Mouse (Mus musculus) T-helper 2 cell (primary cell): Measurements from ENCODE around the gene Cebpzos.

Experiments
- in situ Hi-C: fragments of 300-600 bp; cut with MboI, MseI; formaldehyde crosslinking; loops from one replicate; pipeline ENCODE4 v1.15.1; 2025; ENCODE audit warnings: high pct_unique_total_duplicates

Gene Cebpzos

DNA sequence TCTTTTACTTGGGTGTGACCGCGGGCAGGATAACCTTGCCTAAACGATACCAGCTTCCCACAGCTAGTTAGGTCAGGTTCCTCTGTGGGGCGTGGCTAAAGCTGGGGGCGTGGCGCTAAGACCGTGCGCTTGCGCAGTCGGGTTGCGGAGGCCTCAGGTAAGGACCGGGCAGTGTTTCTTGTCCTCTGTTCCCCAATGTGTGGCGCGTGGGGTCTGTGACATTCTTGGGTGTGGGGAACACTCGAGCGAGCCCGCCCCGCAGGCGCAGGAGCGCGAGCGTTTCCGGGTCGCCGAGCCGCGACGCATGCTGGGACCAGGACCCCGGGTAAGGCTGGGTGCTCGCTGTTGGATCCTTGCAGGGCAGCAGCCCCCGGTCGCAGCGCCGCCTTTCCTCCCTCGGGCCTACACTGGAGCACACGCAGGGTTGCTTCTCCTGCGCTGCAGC lies at the start of gene Cebpzos:
Gene Cebpzos, plus strand, starts transcription at position 132 of the 445 bp plus-strand sequence.
- in situ Hi-C loops: loop anchor here (5.0 to 25.0 kb wide), 2 partner anchors 79 to 1271 kb away; partner anchors contain the start of genes Gpatch11 and Heatr5b

DNA sequence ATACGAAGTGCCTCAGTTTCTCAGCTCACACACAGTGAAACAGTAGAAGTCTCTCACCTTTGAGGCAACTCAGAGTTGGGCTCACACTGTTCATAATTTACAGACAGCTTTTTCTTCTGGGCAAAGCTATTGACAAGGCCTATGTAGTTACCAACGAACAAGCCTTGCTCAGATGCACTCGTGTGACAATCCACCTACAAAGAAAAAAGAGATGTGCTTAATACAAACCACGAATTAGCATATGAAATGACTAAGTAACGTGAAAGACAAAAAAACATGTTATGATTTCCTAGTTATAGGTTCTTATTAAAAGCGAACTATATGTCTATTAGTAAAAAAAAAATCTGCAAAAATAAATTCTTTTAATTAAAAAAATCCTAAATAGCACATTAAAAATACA lies 42.4 kb upstream of the Cebpzos start:
- in situ Hi-C loops: no loop called here

GRCm38 (mm10) chr17:78881878-78882304 lies 34.4 kb upstream of the Cebpzos start:
- in situ Hi-C loops: no loop called here

DNA sequence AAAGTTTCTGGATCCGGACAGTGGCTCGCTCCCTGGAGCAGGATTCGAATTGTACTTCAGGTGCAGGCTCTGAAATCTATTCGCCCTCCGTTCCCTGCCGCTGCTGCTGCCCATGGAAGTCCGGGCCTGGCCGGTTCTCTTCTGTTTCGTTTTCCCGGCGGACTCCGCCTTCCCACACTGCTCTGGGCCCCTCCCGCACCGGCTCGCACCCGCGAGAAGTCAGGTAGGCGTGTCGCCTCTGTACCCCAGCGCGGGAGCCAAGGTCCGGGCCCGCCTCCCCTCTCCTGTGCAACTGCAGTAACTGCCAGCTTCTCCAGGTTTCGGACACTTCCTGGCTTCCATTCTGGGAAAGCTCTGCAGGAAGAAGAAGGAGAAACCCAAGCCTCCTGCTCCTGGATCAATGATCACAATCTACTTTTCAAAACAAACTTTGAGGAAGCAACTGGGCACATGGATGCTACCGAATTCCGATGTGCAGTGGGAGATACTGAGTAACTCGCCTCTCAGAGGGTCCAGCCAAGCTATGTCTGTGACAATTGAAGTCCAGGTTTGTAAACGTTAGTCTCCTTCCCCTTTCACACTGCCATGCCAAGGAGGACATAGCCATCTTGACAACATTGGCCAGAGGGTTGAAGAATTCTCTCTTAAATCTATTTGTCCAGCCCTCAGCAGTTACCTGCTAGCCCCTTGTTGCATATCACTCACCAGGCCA lies 33.7 kb upstream of the Cebpzos start, which contains the start of gene Eif2ak2:
Gene Eif2ak2, minus strand, starts transcription at position 173 of the 712 bp plus-strand sequence.
- in situ Hi-C loops: no loop called here

DNA sequence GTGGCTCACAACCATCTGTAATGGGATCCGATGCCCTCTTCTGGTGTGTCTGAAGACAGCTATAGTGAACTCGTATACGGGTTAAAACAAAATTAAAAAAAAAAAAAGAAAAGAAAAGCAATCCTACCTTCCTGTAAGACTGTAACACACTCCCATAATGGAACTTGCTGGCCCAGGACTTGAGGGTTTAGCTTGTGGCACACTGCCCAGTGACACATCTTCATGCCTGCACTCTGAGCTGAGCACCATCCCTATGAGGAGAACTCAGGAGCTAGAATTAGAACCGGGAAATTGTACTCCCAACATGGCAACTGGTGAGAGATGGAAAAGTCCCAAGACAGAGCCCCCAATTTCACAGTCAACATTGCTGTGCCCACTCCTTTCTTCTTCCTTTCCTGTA lies 33.0 kb upstream of the Cebpzos start:
- in situ Hi-C loops: no loop called here

DNA sequence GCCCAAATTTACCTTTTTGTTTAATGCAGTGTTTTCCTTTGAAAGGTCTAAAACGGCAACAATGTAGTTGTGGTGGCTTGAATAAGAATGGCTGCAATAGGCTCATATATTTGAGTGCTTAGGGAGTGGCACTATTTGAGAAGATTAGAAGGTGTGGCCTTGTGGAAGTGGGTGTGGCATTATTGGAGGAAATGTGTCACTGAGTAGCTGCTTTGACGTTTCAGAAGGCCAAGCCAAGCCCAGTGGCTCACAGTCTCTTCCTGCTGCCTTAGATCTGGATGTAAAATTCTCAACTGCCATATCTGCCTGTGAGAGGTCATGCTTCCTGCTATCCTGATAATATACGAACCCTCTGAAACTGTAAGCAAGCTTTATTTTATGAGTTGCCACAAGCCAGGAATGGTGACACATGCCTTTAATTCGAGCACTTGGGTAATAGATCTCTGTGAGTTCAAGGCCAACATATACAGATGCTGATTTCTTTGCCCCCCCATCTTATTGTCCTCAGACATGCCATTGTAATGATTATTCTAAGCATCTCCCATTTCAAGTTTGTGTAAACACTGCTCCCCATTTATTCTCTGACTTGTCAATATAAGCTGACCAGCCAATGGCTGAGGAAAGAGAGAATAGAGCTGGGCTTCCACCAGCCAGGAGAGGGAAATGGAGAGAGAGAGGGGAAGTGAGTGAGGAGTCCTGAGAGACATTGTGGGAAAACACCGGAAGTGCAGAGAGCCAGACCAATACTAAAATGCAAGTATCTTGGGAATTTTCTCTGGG lies 30.8 kb upstream of the Cebpzos start:
- in situ Hi-C loops: no loop called here

DNA sequence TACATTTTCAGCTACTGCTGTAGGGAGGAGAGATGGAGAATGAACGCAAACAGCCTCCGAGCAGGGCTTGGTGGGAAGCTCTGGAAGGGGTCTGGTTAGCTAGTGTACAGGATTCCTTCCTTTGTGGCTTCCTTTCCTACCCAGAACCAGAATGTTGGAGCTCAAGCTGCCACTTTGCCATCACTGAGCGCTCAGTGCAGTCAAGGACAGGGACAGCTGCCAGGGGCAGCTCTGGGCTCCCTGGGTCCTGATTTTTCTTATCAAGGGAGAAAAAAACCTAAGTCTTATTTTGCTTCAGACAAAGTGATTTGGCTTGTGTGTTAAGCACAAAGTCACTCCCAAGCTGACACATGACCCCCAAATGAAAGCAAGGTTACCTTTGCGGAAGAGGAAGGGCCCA lies 27.7 kb upstream of the Cebpzos start:
- in situ Hi-C loops: no loop called here

GRCm38 (mm10) chr17:78889184-78889583 lies 27.1 kb upstream of the Cebpzos start:
- in situ Hi-C loops: no loop called here

GRCm38 (mm10) chr17:78891020-78891419 lies 25.3 kb upstream of the Cebpzos start:
- in situ Hi-C loops: loop anchor here (10.0 kb wide), 1 partner anchor 574 kb away; no protein-coding TSS in a partner anchor

DNA sequence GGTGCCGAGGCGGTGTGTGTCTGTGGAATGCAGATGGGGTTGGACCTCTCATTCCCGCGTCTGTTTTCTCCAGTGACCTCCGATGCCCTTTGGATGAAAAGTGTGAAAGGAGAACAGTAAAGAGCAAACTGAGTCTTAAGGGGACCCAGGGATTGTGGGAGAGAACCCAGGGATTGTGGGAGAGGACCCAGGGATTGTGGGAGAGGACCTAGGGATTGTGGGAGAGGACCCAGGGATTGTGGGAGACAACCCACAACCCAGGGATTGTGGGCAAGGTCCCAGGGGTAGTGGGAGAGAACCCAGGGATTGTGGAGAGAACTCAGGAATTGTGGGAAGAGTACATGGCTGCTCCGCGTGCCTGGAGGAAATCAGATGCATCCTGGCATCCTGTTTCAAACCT lies 21.3 kb upstream of the Cebpzos start:
- in situ Hi-C loops: loop anchor here (10.0 kb wide), 1 partner anchor 570 kb away; no protein-coding TSS in a partner anchor

DNA sequence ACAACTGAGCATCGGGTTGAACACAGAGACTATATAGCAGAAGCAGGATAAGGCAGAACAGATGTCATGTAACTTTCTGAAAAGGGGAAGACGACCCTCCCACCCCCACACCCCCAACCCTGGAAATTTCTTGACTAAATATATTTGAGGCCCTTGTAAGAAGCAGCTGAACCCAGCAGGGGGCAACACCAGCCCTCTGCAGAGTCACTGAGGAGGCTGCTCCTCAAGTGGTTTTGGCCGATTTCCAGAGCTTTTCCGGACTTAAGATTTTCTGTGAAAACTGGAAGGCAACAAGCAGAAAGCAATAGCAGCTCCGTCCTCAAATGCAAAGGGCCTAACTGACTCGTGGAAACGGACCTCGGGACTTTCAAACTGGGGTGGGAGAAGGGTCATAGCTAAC lies 20.9 kb upstream of the Cebpzos start:
- in situ Hi-C loops: loop anchor here (10.0 kb wide), 1 partner anchor 569 kb away; no protein-coding TSS in a partner anchor

DNA sequence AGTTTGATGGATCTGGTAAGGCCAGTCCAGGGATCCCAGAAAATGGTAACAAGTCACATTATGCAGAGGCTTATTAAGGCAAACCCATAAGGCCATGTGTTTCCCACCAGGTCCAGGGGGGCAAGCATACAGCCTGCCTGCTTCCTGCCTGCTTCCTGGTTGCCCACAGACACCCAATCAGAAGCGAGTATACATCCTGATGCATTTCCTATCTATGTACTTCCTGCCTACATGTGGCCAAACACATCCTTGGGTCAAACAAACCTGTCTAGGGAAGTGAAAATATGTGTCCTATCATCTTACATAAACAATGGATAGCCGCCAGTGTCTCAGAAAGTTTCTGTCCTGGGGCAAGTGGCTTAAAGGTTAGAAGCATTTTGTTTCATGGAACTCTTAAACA lies 13.1 kb upstream of the Cebpzos start:
- in situ Hi-C loops: loop anchor here (25.0 kb wide), 1 partner anchor 1284 kb away; no protein-coding TSS in a partner anchor

DNA sequence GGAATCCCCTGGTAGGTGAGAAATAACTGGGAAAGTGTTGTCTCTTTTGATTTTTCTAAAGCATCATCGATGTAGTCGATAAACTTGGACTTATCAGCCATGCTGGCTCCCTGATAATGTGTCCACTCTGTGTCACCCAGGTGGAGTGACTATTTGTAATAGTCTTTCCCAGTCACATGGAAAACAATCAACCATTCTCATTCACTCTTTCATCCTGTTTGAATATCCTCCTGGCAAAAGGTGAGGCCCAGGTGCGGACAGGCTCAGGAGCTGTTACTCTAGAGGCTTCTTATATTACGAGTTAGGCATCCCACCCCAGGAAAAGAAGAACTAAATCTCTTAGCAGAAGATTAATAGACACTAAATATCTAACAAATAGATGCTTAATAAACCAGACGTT lies 9.4 kb upstream of the Cebpzos start, which contains the start of gene Sult6b1:
Gene Sult6b1, minus strand, starts transcription at position 101 of the 400 bp plus-strand sequence.
- in situ Hi-C loops: loop anchor here (25.0 kb wide), 1 partner anchor 1280 kb away; no protein-coding TSS in a partner anchor

GRCm38 (mm10) chr17:78909374-78909773 lies 6.9 kb upstream of the Cebpzos start:
- in situ Hi-C loops: loop anchor here (25.0 kb wide), 1 partner anchor 1278 kb away; no protein-coding TSS in a partner anchor

- in situ Hi-C loops: loop anchor here (25.0 kb wide), 1 partner anchor 1274 kb away; no protein-coding TSS in a partner anchor
Measured at GRCm38 (mm10) chr17:78912861-78913281, 3.4 kb upstream of the Cebpzos start.

GRCm38 (mm10) chr17:78913921-78914320 lies 2.4 kb upstream of the Cebpzos start:
- in situ Hi-C loops: loop anchor here (25.0 kb wide), 1 partner anchor 1273 kb away; no protein-coding TSS in a partner anchor

DNA sequence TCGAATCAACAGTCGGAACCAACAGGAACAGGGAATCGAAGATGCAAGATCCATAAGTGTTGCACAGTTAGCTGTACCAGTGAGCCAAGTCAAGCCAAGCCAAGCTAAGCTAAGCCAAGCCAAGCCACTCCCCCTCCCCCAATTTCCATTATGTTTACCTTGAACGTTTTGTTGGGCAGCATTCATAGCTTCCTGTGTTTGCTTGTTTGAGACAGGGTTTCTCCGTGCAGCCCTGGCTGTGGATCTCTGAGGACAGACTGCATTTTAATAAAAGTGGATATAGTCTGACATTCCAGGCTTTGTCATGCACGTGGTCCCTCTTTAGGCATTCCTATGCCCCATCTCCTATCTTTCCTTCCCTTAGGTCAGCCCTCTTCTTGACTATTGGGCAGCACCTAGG lies 528 bp upstream of the Cebpzos start:
- in situ Hi-C loops: loop anchor here (5.0 to 25.0 kb wide), 2 partner anchors 78 to 1272 kb away; partner anchors contain the start of genes Gpatch11 and Heatr5b

GRCm38 (mm10) chr17:78916899-78917298 lies 599 bp downstream of the Cebpzos start:
- in situ Hi-C loops: loop anchor here (5.0 to 25.0 kb wide), 2 partner anchors 80 to 1270 kb away; partner anchors contain the start of genes Gpatch11 and Heatr5b

DNA sequence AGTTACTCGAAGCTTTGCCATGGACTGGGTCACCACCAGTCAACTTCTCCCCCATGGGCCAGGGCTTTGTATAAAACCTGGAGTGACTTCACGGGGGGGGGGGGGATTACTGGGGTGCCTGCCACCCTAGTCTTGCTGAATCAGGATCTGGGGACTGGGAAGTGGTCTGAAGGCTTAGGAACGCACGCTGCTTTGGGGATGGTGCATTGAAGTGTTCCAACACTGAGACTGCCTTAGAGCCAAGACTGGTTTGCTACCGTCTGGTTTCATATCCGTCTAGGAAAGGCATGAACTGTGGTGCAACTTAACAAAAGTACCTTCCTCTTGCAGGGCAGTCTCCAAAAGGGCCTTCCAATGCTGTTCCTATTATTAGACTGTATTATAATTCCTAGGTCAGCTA lies 1.4 kb downstream of the Cebpzos start:
- in situ Hi-C loops: loop anchor here (5.0 to 25.0 kb wide), 2 partner anchors 80 to 1270 kb away; partner anchors contain the start of genes Gpatch11 and Heatr5b

DNA sequence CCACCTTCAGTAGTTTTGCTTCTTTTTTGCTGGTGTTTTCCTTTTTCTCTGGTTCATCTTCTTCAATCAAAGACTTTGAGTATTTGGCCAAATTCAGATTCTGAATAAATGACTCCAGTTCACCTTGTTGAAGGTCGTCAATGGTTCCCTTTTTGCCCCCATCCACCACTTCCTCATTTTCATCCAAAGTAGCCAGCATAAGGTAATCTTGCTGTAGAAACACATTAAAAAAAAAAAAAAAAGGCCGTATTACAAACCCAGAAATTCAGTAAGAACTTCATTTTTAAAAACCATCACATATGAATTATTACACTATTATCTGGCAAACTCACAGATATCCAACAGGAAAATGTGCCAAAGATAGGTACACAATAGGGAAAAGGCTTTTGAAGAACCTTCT lies 19.6 kb downstream of the Cebpzos start:
- in situ Hi-C loops: no loop called here

- in situ Hi-C loops: no loop called here
Measured at GRCm38 (mm10) chr17:78936466-78937228, 20.3 kb downstream of the Cebpzos start, which contains the start of the genes Cebpz and Ndufaf7. Gene Cebpz, minus strand, starts transcription at chr17:78937066. Gene Ndufaf7, plus strand, starts transcription at chr17:78937136.
